Mouse (Mus musculus) bone marrow macrophage, adult 2 months (primary cell): ENCODE measurements around the gene Sesn2.

Experiments
- CTCF ChIP-seq: IDR thresholded peaks from 2 replicates; pipeline ENCODE4 v1.5.1; 2012; ENCODE audit warnings: low read depth, mild to moderate bottlenecking, low read length, moderate library complexity
- POLR2A ChIP-seq: IDR thresholded peaks from 2 replicates; pipeline ENCODE4 v1.6.1; 2012; ENCODE audit warnings: mild to moderate bottlenecking, low read depth, low read length, borderline replicate concordance

DNA sequence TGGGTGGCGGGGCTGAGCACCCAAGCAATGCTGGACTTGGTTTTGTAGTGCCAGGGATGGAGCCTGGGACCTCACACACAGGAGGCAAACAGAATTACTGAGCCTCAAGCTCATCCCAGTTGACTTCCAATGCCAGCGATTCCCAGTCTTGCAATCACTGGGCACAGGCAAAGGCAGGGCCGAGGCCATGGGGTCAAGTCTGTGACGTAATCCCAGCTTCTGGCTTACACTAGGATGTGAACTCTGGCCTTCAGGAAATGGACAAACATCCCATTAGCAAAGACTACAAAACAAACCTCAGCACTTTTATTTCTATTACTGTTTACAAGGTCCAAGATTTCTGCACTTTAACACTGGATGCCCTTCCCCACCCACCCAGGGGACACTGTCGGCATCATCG, 18.6 kb downstream of the Sesn2 start:
- TF ChIP-seq CTCF (no peak), POLR2A (no peak)
